Mouse (Mus musculus) liver, adult (tissue): ENCODE measurements around the gene Psmg1.
A peak's percentile ranks its signal among the peaks of the same experiment; 100 is the strongest.

Experiments used
- GATA4 ChIP-seq: IDR thresholded peaks from 2 replicates; pipeline ENCODE4 v1.6.1; 2014; ENCODE audit warnings: mild to moderate bottlenecking, low read length; ENCODE audit not compliant: insufficient replicate concordance

The Psmg1 gene

DNA sequence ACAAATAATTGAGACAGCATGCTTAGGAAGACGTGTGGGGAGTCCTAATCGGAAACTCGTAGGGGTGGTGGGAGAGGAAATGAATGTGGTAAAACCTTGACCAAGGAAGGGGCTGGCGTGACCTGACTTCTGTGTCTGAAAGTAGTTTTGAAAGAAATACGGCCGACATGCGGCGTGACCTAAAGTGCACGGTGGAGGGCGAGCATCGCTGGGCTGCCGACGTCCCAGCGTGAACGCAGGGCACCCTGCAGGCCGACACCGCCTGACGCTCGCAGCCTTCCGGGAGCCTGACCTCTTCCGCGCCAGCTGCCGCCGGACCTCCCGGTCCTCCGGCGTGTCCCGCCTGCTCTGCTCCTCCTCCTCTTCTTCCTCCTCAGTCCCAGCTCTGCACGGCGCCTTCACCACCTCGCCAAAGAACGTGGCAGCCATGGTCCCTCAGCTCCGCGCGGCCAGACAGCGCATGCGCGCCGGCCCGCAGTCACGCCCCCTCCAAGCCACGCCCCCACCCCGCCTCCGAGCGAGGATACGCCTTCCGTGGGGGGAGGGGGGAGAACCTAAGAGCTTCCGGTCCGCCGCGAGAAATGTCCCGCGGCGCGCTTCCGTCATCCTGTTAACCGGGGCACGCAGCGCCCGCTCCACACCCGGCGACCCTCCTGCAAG lies at the start of gene Psmg1:
Gene Psmg1, minus strand, starts transcription at position 499 of the 660 bp plus-strand sequence.
- TF ChIP-seq GATA4: peak; percentile 35; the same call in 1 of the 2 replicates

GRCm38 (mm10) chr16:96039538-96039937 lies 48.8 kb upstream of the Psmg1 start:
- no peak for TF ChIP-seq GATA4

- TF ChIP-seq GATA4: no peak
Measured at GRCm38 (mm10) chr16:96034473-96034872, 43.7 kb upstream of the Psmg1 start.

DNA sequence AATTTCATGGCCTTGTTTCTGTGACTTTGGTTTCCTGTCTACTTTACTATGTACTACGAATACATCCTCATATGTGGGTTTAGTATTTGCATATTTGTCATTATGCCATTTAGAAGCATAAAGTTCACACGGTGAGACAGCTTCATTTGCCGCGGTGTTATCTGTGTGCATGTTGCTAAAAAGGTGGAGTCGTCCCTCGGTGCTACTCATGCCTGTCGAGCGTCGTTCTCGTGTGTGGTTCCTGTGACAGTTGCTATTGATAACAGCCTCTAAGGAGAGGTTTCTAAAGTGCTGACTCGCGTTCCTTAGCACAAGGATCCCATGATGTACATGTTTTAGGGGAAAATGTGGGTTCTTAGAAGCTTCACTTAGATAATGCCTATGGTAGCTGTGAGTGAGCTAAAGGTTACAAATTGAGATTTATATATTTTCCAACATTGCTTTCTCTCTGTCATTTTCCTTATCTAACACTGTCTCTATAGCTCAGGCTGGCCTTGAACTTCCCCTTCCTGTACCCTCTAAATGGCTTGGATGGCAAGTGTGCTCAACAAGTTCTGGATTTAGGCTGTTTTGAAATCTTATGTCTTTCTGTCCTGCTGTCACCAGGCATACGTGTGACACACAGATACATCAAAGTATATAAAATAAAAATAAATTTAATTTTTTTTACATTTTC lies 41.7 kb upstream of the Psmg1 start:
- TF ChIP-seq GATA4: no peak

DNA sequence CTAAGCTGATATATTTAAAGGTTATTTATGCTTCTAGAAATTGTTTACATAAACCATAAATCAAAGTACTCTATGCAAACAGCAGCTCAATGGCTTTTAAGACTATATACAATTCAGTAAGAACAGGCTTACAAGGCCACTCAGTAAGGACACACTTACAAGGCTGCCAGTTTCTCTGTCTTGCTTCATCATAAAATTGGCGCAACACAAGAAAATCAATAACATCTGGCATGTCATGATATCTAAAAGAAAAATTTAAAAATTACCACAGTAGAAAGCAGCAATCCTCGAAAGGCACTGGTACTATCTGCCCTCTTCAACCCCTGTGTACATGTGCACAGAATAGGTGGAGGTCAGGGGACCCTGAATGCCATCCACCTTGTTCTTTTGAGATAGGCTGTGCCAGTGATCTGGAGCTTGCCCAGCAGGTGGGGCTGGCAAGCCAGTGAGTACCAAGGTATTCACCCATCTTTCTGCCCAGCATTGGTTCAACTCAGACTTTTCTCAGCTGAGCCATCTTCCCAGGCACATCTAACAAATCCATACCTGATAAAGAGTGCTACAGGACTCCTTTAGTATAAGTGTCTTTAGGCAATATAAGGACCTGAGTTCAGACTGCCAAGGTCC lies 39.8 kb upstream of the Psmg1 start:
- TF ChIP-seq GATA4: no peak

DNA sequence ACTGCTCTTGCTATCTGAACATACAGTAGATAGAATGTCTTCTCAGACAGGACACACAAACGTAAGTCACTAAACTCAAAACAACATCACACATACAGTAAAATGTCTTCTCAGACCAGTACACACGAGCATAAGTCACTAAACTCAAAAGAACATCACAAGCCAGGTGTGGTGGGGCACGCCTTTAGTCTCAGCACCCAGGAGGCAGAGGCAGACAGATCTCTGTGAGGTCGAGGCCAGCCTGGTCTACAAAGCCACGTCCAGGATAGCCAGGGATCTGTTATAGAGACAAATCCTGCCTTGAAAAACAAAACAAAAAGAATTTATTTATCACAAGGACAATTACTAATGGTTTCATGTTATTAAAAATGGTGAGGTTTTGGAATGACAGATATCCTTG lies 35.5 kb upstream of the Psmg1 start:
- TF ChIP-seq GATA4: no peak

DNA sequence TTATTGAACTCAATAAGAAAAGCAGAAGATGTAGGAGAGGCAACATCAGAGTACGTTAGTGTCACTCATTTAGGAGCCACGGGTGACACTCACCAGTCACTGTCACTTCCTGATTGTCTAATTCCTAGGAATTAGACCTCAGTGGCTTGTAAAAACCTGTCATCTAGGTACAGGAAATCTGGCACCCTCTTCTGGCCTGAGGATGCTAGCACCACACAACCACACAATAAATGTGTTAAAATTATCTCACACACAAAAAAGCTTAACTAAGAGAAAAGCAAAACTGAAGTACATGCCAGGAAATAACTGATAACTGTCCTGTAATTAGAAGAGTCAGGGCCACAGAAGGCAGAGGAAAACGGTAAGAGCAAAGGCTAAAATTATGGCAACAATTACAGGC lies 34.5 kb upstream of the Psmg1 start:
- no peak for TF ChIP-seq GATA4

DNA sequence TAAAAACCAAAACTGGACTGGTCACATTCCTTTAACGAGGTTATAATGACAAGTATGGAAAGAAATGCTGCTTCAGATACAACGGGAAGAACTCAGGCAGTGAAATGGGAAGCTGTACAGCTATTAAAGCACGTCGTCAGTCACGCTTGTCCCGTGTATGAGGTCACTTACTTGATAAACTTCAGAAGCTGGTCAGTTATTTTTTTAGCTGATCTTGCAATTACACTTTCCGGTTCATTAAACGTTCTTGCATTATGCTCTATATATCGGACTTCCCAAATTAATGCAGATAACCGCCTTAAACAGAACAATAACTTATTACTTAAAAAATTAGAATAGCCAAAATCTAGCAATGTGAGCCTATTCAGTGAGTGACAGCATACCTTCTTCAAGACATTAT lies 30.3 kb upstream of the Psmg1 start:
- TF ChIP-seq GATA4: no peak

- no peak for TF ChIP-seq GATA4
Measured at GRCm38 (mm10) chr16:95999291-95999690, 8.5 kb upstream of the Psmg1 start.

GRCm38 (mm10) chr16:95996156-95996555 lies 5.4 kb upstream of the Psmg1 start:
- no peak for TF ChIP-seq GATA4

DNA sequence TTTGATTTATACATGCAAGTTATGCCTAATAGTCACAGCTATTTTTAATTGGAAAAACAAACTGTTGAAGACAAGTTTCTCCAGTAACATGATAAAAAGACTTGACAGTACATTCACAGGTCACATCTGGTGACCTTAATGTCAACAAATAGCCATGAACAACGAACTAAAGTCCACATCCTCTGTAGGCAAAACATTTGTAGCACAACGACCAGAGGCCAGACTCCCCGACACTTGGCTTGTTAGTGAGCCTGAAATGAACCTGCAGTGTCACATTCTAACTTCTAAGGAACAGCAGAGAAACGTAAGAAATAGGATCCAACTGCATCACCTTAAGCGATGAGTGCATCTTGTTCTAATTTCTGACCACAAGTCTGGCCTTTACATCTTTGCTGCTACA lies 1.8 kb upstream of the Psmg1 start:
- TF ChIP-seq GATA4: no peak

- TF ChIP-seq GATA4: no peak
Measured at GRCm38 (mm10) chr16:95991122-95991900, 551 bp upstream of the Psmg1 start.

DNA sequence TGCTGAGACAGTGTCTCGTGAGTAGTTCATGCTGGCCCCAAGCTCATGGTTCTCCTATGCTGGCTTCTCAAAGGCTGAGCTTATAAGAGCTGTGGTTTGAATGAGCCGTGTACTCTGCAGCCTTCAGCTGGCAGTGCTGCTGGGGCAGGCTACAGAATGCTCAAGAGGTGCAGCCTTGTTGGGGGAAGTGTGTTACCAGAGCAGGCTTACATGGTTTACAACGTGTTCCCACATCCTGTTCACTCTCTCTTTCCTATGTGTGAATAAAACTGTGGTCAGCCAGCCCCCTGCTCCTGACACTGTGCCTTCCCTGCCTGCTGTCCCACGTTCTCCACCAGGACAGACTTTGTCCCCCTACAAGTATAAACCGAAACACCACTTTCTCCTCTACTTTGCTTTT lies 5.8 kb downstream of the Psmg1 start:
- TF ChIP-seq GATA4: no peak

- no peak for TF ChIP-seq GATA4
Measured at GRCm38 (mm10) chr16:95983601-95984000, 7.2 kb downstream of the Psmg1 start.

GRCm38 (mm10) chr16:95970841-95971240 lies 19.9 kb downstream of the Psmg1 start:
- TF ChIP-seq GATA4: no peak

DNA sequence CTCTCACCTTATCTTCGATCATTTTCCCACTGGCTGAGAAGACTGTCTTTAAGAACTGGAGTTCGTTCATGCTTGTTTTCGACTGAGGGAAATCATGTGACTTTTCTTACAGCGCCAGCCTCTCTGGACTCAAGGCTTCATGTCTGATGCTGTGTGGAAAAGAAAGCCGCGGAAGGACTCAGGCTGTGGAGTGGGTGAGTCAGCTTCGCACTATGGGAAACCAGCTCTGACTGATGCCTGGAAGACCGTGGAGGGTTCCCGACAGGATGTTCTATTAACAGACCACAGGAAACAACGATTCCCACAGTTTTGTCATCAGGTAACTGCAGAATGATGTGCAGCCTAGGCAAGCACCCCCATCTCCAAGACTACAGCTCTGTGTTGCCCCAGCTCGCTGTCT lies 23.3 kb downstream of the Psmg1 start:
- TF ChIP-seq GATA4: no peak
